Mouse (Mus musculus) intestine, embryonic 15.5 days (tissue): Measurements from ENCODE around the gene Ptma. TPM values are rescaled to one million over a fixed set of nuclear protein-coding genes. Genes with fewer than 3 reads are reported as not detected.

Experiments
- ATAC-seq: fragments of 200-750 bp; cut with Nextera tagmentation; 2 replicates; pipeline ENCODE4 v1.8.0; 2017; ENCODE audit warnings: moderate TSS enrichment, moderate library complexity
- H3K27ac ChIP-seq: fragments of 300-500 bp; sonication (generic); 2 replicates; pipeline ENCODE4 v1.5.1; 2015; ENCODE audit warnings: mild to moderate bottlenecking, inconsistent platforms
- H3K27me3 ChIP-seq: fragments of 300-500 bp; sonication (generic); replicated peaks from 2 replicates; pipeline ENCODE4 v1.6.1; 2015; ENCODE audit warnings: inconsistent platforms
- H3K36me3 ChIP-seq: fragments of 300-500 bp; sonication (generic); 2 replicates; pipeline ENCODE4 v1.6.1; 2015; ENCODE audit warnings: inconsistent platforms
- H3K4me1 ChIP-seq: fragments of 300-500 bp; sonication (generic); replicated peaks from 2 replicates; pipeline ENCODE4 v1.6.1; 2015; ENCODE audit warnings: inconsistent platforms
- H3K4me2 ChIP-seq: fragments of 300-500 bp; sonication (generic); replicated peaks from 2 replicates; pipeline ENCODE4 v1.6.1; 2015; ENCODE audit warnings: mild to moderate bottlenecking, inconsistent platforms
- H3K4me3 ChIP-seq: fragments of 300-500 bp; sonication (generic); replicated peaks from 2 replicates; pipeline ENCODE4 v1.5.1; 2015; ENCODE audit warnings: inconsistent platforms
- H3K9ac ChIP-seq: fragments of 300-500 bp; sonication (generic); 2 replicates; pipeline ENCODE4 v1.6.1; 2015; ENCODE audit warnings: inconsistent platforms
- H3K9me3 ChIP-seq: fragments of 300-500 bp; sonication (generic); 2 replicates; pipeline ENCODE4 v1.6.1; 2016; ENCODE audit warnings: inconsistent platforms
- WGBS: fragments of 180-500 bp; shearing (Covaris S2); methylation state at CpG from one replicate; pipeline ENCODE4 v1.1.7; 2015; 5-methylcytosine and 5-hydroxymethylcytosine counted together
- polyA plus RNA-seq: library from polyadenylated mRNA; unstranded; fragments of >200 nt; fragmentation: Nextera tagmentation; extraction: Ambion mirVana; gene quantifications from 2 replicates; pipeline ENCODE4 v1.2.1, GENCODE M21; 2015

Ptma gene
- polyA plus RNA-seq, 1 experiment from 2014 or later = 2,475 TPM

DNA sequence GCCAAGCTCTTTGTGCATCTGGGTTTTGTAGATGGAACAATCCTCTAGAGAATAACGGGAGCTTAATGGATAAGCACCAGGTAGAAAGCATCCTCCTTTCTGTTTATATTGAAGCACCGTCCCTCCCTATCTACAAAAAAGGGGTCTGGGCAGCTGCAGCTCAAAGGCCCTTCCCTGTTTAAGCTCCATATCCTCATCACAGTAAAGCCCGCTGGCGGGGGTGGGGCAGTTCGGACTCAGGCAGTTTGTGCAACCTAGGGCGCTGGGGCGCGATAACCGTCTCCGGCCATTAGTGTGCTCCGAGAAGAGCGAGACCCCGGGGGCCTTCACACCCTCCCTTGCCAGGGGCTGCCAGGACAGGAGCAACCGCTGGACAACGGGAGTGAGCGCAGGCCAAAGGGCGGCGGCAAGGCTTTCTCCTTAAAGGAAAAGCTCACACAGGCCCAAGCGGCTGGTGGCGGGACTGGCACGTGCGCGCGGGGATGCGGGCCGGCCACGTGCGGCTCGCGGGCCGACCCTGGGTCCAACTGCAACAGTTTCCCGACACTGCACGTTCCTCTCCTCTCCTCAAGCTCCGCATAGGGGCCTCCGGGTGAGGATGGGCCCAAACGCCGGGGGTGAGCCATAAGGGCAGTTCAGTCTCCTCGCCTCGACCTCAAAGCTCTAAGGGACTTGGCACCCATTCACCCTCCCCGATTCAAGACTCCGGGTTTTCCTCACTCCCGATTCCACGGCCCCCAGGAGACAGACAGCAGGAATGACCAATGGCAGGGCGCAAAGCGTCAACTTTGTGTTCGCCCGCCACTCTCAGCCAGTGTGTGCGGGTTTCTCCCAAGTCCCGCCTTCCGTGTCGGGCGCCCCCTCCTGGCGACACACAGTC is 1.7 kb upstream of the Ptma start:
- Histone ChIP-seq H3K9me3 (no peaks in the 10 kb centered on the region), H3K27me3 (no peaks in the 10 kb centered on the region), H3K4me2 (peak overlapping the region; percentile 94), H3K4me1 (peaks cover 13% of the 10 kb centered on the region), H3K4me3 (peak overlapping the region; percentile 47), H3K36me3 (peaks cover 3% of the 10 kb centered on the region; the same call in 1 of the 2 replicates), H3K9ac (peak overlapping the region; percentile 78), H3K27ac (peak overlapping the region; percentile 99)
- WGBS = 2% methylated on average over 53 of the region's 53 CpGs
- peak; percentile 74 for ATAC-seq

DNA sequence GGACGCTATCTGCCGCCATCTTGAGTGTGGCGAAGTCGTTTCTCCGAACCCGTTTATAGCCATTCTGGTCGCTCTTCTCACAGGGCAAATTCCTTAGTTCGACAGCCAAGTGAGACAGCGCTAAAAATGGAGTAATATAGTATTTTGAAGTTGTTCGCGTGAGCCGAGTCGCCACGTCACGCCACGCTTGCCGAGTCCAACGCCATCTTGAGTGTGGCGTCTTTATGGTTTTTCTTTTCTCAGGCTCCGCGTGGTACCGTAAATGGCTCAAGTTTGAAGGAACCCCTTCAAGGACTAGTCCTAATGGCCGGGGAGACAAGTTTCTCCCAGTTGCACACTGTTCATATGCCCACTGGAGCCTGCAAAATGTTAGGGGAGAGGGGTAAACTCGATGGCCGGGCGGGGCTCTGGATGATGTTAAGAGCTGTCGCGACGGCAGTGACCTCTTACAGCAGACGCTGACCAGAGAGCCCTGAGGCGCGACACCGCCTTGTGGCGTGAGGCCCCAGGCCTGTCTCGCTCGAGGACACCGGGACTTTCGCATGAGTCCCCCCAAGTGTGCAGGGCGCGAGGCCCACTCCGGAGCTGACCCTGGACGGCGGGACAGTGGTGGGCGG is 919 bp upstream of the Ptma start:
- peak overlapping the region; percentile 78 for H3K9ac ChIP-seq
- peak overlapping the region; percentile 94 for H3K4me2 ChIP-seq
- peak; percentile 7 for ATAC-seq
- H3K27me3 ChIP-seq = no peaks in the 10 kb centered on the region
- 0% methylated on average over 44 of the region's 44 CpGs for WGBS
- H3K36me3 ChIP-seq = peaks cover 3% of the 10 kb centered on the region; the same call in 1 of the 2 replicates
- H3K4me3 ChIP-seq = peak overlapping the region; percentile 47
- no peaks in the 10 kb centered on the region for H3K9me3 ChIP-seq
- peaks cover 13% of the 10 kb centered on the region for H3K4me1 ChIP-seq
- H3K27ac ChIP-seq = peak overlapping the region; percentile 99

GRCm38 (mm10) chr1:86526789-86527598 is 468 bp downstream of the Ptma start:
- H3K9me3 ChIP-seq = no peaks in the 10 kb centered on the region
- H3K4me1 ChIP-seq = peaks cover 27% of the 10 kb centered on the region
- peaks cover 7% of the 10 kb centered on the region for H3K36me3 ChIP-seq
- peak overlapping the region; percentile 98 for H3K4me3 ChIP-seq
- H3K4me2 ChIP-seq = peak overlapping the region; percentile 78
- WGBS = under 1% methylated on average over 110 of the region's 111 CpGs
- no peaks in the 10 kb centered on the region for H3K27me3 ChIP-seq
- H3K27ac ChIP-seq = peak overlapping the region; percentile 93
- no peak for ATAC-seq
- peak overlapping the region; percentile 99 for H3K9ac ChIP-seq

- Histone ChIP-seq H3K4me2 (peak overlapping the region; percentile 78), H3K36me3 (peaks cover 7% of the 10 kb centered on the region), H3K27me3 (no peaks in the 10 kb centered on the region), H3K9me3 (no peaks in the 10 kb centered on the region), H3K27ac (peak overlapping the region; percentile 93), H3K4me3 (peak overlapping the region; percentile 98), H3K4me1 (peaks cover 33% of the 10 kb centered on the region), H3K9ac (peak overlapping the region; percentile 99)
- peak; percentile 16 for ATAC-seq
- WGBS = under 1% methylated on average over 89 of the region's 89 CpGs
Observed at GRCm38 (mm10) chr1:86527599-86528486, 1.3 kb downstream of the Ptma start.

DNA sequence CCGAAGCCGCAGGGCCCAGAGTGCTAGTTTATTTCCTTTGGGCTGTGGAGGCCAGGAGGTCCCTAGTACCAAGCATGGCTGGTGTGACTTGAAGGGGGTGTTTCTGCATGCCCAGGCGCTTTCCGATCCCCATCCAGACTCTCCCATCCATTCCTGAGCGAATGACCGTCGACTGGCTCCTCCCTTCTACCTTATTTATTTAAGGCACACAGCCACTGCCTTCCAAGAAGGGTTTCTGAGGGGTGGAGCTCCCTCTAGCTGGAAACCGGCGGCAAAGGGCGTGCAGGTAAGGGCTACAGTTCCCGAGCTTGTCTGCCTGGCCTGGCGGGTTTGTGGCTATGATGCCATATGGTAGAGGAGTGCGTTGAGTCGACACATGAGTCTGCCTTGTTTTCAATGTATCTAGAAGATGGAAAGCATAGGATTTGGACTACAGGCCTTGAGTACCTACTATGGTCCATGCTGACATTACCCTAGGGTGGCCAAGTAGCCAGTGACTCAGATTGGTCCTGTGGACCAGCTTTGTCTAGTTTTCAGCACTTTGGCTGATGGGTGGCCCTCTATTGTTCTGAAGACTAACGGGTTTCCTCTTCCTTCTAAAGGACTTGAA is 2.1 kb downstream of the Ptma start:
- no peak for ATAC-seq
- Histone ChIP-seq H3K27me3 (no peaks in the 10 kb centered on the region), H3K36me3 (peaks cover 12% of the 10 kb centered on the region), H3K27ac (peak overlapping the region; percentile 93), H3K4me1 (peaks cover 33% of the 10 kb centered on the region), H3K9ac (peak overlapping the region; percentile 99), H3K4me3 (peak overlapping the region; percentile 98), H3K9me3 (no peaks in the 10 kb centered on the region), H3K4me2 (peak overlapping the region; percentile 78)
- 0% methylated on average over 15 of the region's 15 CpGs for WGBS

DNA sequence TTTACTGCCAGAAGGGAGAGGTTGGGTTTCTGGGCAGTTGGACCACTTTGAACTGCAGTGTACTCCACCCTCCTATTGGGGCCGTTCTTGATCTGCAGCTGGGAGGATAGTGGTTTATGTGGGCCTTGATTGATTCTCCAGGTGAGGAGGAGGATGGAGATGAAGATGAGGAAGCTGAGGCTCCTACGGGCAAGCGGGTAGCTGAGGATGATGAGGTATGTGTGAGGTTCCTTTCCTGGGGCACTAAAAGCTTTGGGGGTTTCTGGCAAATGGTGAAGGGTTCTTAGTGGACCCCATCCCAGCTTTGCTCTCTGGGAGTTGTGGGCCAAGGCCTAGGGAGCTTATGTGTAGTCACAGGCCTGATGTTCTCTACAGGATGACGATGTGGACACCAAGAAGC is 3.1 kb downstream of the Ptma start:
- Histone ChIP-seq H3K9ac (peak overlapping the region; percentile 99), H3K36me3 (peaks cover 12% of the 10 kb centered on the region), H3K9me3 (no peaks in the 10 kb centered on the region), H3K4me3 (peak overlapping the region; percentile 98), H3K4me1 (peaks cover 30% of the 10 kb centered on the region), H3K4me2 (peak overlapping the region; percentile 78), H3K27me3 (no peaks in the 10 kb centered on the region), H3K27ac (peak overlapping the region; percentile 93)
- WGBS = 17% methylated on average over 4 of the region's 4 CpGs
- no peak for ATAC-seq

DNA sequence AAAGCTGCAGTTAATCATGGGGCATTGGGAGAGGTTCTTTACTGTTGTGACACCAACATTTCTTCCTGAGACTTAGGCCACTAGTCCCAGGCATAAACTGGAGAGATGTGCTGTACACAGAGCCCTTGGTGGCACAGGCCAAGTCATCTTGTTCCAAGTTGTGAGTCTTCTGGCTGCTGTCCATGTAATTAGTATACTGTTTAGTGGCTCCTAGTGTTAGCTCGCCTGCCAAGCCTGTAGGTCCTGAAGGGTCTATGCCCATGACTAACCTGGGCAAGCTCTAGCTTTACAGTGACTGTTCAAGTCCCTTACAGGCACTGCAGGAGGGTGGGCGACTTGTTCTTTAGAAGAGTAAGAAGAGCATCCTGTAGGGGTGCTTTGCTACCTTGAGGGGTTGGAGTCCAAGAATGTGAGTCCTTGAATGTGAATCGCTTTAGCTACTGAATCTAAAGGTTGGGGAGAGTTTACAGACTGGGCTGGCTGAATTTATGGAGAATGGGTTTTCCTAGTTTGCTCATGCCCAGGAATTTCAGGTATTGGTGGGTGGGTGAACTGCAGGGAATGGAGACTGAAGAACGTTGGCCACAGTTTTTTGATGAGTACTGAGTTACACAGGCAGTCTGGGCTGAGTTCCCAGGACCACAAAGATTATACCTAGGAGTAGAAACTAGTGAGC is 4.5 kb downstream of the Ptma start:
- H3K27ac ChIP-seq = peak overlapping the region; percentile 66
- H3K4me1 ChIP-seq = peaks cover 27% of the 10 kb centered on the region
- H3K4me3 ChIP-seq = no peak overlapping the region
- H3K4me2 ChIP-seq = peak overlapping the region; percentile 31; the same call in 1 of the 2 replicates
- peaks cover 12% of the 10 kb centered on the region for H3K36me3 ChIP-seq
- no peaks in the 10 kb centered on the region for H3K9me3 ChIP-seq
- 20% methylated on average over 4 of the region's 4 CpGs for WGBS
- no peaks in the 10 kb centered on the region for H3K27me3 ChIP-seq
- no peak for ATAC-seq
- peak overlapping the region; percentile 36 for H3K9ac ChIP-seq

GRCm38 (mm10) chr1:86531547-86532321 is 5.2 kb downstream of the Ptma start:
- no peak overlapping the region for H3K4me3 ChIP-seq
- 9% methylated on average over 13 of the region's 13 CpGs for WGBS

GRCm38 (mm10) chr1:86532362-86533051 is 6.0 kb downstream of the Ptma start:
- WGBS = 23% methylated on average over 11 of the region's 11 CpGs
- Histone ChIP-seq H3K27ac (peak overlapping the region; percentile 66; the same call in 1 of the 2 replicates), H3K4me1 (peaks cover 27% of the 10 kb centered on the region), H3K9ac (no peak overlapping the region), H3K27me3 (no peaks in the 10 kb centered on the region), H3K9me3 (no peaks in the 10 kb centered on the region), H3K36me3 (peaks cover 12% of the 10 kb centered on the region), H3K4me2 (peak overlapping the region; percentile 31), H3K4me3 (no peak overlapping the region)
- peak; percentile 50 for ATAC-seq

More at GRCm38 (mm10) chr1:86531547-86532321, 5.2 kb downstream of the Ptma start:
- Histone ChIP-seq H3K27ac (peak overlapping the region; percentile 66), H3K36me3 (peaks cover 12% of the 10 kb centered on the region), H3K4me2 (peak overlapping the region; percentile 31), H3K9ac (peak overlapping the region; percentile 36; the same call in 1 of the 2 replicates), H3K9me3 (no peaks in the 10 kb centered on the region), H3K4me1 (peaks cover 27% of the 10 kb centered on the region), H3K27me3 (no peaks in the 10 kb centered on the region)
- ATAC-seq = peak; percentile 28
